Mouse (Mus musculus) right cerebral cortex, postnatal 36 days (tissue): Measurements from ENCODE around the gene Adgrg3.
"Not testable (repeated sequence)": the region's sequence is repeated elsewhere in the genome, so short reads cannot be mapped to it uniquely, and the experiment has no call there.

Source experiments
- DNase-seq, 2 experiments: peaks; one replicate each; pipeline ENCODE4 v3.0.0; 2022; ENCODE audit warnings: low spot score in 2 of 2, mixed read lengths in 1 of 2

The Adgrg3 gene

DNA sequence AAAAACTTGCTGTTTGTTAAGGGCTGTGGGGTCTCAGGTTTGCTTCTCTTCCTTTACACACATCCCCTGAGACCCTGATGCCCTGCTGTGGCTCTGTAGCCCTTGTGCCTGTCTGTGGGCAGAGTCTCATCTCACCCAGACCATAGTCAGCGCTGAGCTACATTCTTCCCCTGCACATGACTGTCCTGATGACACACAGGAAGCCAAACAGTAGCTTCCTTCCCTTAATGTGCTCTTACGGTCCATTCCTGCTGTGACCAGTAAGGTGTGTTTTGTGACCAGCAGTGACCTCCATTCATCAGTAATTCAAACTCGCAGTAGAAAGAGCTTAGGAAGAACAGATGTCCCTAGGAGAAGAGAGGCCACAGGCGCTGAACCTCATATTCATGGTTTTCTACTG, 6.9 kb downstream of the Adgrg3 start:
- DNase-seq: no peak

DNA sequence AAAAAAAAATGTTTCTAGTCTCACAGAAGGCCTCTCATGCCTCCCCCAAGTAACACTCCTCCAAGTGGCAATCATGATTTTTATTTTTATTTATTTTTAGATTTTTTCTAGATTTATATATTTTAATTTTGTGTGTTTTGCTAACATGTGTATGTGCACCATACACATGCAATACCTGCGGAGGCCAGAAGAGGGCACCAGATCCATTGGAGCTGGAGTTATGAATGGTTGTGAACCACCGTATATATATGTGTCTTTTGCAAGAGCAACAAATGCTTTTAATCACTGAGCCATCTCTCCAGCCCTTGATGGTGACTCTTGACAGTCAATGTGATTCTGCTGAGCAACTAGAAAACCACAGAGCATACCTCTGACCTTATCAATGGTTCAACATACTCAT, 7.9 kb downstream of the Adgrg3 start:
- no peak for DNase-seq

DNA sequence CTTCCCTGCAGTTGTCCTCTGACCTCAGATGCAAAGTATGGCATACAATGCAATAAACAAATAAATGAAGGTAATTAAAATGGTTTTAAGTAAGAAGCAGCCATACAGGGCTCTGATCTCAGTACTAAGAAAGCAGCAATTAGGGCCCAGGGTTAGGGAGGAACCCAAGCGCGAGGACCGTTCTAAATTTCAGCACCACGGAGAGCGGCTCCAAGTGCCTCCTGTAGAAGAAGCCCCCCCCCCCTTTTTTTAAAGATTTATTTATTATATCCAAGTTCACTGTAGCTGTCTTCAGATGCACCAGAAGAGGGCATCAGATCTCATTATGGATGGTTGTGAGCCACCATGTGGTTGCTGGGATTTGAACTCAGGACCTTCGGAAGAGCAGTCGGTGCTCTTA, 10.9 kb downstream of the Adgrg3 start:
- not testable (repeated sequence) for DNase-seq

DNA sequence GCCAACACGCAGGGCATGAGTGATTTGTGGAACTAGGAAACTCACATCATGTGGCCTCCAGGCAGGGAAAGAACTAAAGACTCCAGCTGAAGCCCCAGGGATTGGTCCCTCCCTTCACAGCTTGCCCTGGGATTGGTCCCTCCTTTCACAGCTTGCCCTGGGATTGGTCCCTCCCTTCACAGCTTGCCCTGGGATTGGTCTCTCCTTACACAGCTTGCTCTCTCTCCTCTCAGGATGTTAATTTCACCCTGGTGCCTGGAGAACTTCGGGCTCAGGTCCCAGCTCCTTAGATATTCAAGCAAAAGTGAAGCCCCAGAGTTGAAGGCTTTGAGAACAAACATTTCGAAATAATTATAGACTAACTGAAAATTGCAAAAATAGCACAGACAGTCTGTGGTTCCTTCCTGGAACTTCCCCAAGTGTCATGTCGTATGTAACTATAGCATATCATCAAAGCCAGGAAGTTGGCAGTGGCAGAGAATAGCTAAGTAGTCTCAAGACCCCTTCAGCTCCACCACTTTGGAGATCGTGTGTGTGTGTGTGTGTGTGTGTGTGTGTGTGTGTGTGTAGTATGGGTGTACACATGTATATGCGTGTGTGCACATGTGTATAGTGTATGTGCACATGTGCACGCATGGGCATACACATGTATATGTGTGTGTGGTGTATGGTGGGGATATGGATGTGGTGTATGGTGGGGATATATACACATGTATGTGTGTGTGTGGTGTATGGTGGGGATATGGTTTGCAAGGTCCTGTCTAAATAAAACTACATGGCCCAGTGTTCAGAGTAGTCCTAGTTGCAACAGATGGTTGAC, 19.8 kb downstream of the Adgrg3 start:
- DNase-seq: peak; percentile 13 to 43

DNA sequence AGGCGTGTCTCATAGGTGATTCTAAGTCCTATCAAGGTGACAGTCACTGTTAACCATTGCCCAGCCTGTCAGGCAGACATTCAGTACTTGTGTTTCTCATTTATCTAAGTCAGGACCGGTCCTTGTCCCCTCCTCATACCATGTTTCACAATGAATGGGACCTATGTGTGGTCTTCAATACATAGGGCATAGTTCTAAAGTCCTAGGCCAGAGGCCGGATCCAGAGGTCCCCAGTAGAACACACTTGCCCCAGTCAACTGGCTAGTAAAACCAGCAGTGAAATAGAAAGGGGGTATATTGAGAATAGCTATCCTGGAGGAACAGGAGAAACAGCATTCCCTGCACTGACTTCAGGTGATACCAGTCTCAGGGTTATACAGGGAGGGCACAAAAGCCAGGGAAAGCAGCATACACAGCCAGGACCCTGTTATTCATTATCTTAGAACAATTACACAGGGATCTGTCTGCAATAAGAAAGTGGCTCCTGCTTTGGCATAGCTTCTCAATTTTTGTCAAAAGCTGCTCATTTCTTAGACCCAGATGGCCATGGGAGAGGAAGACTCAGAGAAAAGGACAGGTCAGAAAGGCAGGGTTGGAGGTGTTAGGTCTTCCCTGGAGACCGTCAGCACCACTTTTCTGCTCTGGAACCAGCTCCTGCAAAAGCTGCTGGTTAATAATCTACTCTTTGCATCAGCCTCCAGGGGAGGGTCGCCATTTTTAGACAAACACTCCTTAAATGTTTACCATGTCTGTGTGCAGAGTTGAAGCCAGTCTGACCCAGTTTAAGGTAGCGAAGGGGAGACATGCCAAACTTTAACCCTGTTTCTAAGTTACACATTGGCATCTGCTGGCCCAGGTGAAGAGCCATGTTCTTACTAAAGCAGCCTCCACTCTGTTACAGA, 24.6 kb downstream of the Adgrg3 start:
- DNase-seq: no peak

DNA sequence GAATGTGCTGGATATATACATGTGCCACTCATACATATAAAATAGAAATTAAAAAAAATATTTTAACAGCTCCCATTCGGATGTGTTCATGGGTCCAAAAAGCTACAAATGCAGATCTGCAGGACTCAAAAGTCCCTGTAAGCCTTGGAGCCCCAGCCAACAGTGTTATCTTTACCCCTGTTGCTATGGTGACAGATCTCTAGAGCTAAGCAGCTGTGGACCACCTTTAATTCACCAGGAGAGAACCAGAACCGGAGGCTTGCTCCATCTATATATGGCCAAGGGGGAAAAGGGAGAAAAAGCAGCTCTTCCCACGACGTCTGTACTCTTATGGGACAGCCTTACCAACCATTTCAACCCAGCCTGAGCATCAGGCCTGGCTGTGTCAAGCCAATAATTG, 27.3 kb downstream of the Adgrg3 start:
- no peak for DNase-seq

DNA sequence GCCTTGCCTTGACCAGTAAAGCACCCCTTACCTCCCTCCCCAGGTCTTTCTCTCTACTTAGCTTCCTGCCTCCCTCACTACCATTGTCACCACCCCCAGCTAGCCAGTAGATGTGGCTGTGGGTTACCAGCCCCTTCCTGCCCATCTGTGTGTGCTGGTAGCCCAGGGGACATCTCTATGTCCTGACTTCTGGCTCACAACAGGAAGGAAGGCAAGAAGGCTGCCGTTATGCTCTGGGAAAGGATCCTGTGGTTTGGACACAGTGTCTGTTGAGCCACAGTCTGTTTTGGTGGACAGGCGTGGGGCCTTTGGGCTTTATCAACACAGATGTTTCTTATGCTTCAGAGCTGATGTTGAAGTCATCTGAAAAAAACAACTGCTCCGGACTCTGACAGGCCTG, 29.5 kb downstream of the Adgrg3 start:
- DNase-seq: no peak

DNA sequence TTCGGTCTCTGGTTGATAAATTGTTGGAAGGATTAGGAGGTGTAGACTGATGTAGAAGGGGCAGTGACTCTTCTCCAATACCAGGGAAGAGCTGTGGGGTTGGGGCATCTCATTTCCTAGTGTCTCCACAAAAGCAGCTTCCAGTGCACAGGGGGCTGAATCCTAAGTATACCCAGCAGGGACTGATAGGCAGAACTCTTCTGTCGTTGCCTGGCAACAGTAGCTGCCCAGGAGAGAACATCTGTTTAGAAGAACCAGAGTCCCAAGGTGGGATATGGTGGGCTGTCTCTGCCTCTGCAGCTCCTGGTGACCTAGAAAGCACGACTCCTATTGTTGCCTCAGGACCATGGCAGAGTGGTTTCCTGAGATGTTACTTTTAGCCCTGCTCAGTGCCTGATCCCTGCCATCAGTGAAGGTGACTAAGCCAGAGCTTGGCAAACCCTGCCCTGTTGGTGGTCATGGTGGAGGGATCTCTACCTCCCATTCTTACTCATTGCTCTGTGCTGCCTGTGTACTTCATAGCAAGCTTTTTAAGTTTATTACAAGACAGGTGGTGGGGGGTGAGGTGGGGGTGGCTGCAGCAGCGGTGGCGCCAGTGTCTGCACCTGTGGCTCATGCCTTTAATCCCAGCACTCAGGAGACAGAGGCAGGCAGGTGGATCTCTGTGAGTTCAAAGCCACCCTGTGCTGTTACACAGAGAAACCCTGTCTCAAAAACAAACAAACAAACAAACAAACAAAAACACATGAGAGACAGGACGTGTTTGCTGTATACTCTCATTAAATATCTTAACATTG, 30.6 kb downstream of the Adgrg3 start:
- DNase-seq: no peak

DNA sequence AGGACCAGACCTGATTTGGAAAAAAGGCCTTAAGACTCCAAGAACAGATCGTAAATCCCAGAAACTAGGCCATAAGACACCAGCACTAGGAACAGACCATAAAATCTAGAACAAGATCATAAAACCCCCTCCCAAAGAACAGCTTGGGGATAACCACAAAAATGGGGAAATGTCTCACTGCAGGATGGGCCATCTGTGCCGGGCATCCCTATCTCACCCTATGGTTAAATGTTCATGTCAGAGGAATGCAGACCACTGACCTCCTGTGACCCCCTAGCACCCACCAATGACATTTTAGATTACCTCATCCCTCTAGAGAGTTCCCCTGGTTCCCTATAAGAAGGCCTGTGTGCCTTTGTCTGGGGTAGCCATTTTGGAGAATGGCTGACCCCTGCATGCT, 32.1 kb downstream of the Adgrg3 start:
- no peak for DNase-seq

DNA sequence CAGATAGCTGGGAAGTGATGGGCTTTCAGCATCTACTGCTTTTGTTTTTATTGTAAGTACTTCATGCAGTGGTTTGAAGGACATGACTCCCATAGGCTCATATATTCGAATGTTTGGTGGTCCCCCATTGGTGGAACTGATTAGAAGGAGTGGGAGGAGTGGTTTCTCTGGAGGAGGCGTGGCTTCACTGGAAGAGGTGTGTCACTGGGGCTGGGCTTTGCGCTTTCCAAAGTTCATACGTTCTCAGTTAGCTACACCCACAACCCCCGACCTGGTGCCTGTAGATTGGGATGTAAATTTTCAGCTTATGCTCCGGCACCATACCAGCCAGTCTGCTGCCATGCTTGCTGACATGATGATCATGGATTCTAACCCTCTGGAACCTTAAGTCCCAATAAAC, 36.9 kb downstream of the Adgrg3 start:
- DNase-seq: no peak

DNA sequence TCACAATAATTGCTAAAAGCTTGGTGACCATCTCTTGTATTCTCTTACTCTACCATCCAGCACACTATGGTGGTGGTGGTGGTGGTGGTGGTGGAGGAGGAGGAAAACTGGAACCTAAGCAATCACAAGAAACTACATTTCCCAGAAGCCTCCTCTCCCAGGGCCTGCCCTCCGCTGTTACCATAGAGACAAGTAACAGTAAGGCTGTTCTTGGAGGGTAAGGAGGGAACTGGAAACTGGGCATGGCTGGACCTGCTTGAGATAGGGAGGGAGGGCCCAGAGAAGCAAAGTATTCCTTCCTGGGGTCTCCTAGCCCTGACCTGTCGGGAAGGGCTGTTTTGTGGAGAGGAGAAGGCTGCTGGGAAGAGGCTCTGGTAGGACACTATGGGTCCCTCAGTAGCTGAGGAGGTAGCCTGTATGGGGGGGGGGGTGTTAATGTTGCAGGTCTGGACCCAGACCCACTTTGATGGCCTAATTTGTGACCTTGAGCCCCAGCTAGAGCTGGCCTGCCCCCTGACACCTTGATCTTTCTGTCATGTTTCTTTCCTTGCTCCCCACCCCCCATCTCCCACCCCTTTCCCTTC, 37.5 kb downstream of the Adgrg3 start, which contains the start of gene Drc7:
Drc7 (plus strand) TSS at position 177 of the 584 bp plus-strand sequence.
- DNase-seq: no peak

DNA sequence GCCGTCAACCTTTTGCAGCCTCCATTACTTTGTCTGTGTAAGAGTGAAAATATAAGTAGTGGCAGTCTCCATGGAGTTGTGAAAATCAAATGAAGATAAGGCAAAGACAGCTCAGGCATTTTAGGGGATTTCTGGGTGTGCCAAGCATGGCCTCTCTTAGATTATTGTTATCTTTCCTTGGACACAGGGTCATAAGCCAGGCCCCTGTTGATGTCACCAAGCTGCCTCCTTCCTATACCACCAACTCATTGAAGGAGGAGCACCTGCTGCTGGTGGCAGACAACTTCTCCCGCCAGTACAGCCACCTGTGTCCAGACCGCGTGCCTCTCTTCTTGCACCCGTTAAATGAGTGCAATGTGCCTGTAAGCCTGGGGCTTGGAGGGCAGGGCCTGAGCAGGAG, 38.9 kb downstream of the Adgrg3 start:
- no peak for DNase-seq

DNA sequence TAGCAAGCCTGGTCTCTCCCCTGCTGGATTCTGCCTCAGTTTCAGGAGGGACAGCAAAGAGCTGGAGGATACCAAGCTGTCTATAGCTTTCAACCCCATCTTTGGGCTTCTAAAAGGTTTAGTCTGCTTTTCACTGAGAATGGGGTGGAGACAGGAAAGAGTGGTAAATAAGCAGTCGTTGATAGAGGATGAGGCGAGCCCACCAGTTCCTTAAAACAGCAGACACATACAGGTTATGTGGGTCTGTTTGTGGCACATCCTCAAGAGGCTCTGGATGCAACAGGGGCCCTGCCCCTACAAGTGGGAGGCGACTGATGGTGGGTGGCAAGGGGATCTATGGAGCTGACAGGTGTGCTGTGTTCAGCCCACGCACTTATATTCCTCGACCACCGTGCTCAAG, 41.2 kb downstream of the Adgrg3 start:
- DNase-seq: no peak

DNA sequence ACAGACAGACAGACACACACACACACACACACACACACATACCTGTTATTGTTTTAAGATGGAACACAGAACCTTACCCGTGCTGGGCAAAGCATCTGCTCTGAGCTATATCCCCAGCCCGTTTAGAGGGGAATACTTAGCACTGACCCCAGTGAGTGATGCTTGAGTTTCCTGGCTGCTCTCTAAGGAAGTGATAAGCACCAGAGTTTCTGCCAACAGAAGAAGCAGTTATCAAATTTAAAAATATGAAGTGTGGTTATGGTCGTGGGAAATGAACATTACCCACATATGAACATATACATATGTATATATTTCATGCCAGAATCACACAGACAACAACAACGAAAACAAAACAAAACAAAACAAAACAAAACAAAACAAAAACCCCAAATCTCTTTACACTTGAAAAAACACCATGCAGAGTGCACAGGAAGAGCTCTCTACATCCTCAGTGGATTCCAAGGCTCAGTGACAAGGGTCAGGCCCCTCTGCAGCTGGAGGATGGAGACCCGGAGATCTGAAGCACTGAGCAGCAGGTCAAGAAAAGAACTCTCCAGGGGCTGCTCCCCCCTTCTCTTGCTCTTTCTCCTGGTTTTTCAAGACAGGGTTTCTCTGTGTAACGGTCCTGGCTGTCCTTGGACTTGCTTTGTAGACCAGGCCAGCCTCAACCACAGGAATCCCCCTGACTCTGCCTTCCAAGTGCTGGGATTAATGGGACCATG, 42.5 kb downstream of the Adgrg3 start:
- DNase-seq: no peak

DNA sequence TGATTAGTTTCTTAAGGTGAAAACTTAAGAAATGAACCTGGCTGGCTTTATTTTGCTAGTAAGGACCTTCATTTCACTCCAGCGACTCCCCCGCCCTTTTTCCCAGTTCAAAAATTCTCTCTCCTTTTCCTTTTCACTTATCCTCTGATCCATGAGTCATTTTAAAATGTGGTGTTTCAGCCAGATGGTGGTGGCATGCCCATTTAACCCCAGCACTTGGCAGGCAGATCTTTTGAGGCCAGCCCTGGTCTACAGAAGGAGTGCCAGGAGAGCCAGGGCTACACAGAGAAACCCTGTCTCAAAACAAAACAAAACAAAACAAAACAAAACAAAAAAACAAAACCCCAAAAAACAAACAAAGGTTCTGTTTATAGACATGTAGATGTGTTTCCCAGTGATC, 47.0 kb downstream of the Adgrg3 start:
- no peak for DNase-seq

DNA sequence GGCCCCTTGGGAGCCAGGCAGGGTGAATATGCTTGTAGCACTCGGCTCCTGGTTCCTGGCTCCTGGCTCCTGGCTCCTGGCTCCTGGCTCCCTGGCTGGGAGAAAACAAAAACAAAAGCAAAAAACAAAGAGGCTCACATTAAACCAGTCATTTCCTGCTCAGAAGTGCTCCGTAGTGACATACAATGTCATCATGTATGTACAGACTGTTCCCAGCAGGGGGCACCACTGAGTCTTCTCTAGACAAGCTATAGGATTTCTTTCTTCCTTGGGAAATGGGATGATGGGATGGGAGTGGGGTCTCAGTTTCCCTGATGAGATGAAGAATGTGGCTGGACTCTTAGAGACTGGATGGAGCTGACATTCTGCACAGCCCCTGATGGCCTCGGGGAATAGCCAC, 50.1 kb downstream of the Adgrg3 start:
- no peak for DNase-seq

DNA sequence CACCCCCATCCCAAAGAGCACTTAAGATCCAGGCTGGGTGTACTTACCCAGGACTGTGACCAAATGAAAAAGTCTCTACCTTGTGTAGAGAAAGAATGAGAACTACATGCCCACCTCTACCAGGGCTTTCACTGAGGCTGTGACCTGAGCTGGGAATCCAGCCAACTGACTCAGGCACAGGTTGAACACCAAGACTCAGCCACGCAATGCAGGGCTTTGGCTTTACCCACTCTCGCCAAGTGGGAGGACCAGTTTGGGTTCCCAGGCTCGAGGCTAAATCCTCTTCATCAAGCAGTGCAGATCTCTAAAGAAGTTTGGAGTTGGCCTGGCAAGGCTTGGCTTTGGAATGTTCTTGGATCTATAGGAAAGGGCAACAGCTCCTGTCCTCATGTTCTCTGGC, 58.0 kb downstream of the Adgrg3 start:
- DNase-seq: no peak

DNA sequence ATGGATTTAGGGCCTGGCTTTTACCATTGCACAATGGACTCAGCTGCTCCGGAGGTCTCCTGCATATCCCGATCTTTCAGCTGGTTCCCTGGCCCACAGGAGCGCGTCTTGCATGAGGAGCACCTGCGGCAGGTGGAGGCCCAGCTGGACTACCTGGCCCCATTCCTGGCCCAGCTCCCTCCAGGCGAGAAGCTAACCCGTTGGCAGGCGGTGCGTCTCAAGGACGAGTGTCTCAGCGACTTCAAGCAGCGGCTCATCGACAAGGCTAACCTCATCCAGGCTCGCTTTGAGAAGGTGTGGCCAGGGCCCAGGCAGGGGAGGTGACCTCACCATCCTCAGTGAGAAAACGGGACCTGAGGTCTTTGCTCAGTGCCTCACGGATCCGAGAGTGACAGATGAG, 58.7 kb downstream of the Adgrg3 start:
- DNase-seq: no peak

DNA sequence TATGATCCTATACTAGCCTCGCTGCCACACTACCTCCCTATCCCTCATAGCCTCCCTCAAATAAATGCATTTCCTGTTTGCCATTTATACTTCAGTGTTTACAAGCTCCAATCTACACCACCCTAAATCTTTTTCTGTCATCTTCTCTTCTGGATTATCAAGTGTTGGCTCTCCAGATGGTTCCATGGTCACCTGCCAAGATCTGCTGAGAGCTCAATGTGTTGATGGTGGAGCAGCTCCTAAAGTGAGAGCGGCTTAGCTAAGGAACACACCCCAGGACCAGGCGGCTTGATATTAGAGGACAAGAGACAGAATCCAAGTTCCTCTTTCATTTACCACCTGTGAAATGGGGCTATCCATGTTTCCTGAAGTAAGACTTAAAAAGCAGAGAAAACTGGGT, 60.6 kb downstream of the Adgrg3 start:
- no peak for DNase-seq

DNA sequence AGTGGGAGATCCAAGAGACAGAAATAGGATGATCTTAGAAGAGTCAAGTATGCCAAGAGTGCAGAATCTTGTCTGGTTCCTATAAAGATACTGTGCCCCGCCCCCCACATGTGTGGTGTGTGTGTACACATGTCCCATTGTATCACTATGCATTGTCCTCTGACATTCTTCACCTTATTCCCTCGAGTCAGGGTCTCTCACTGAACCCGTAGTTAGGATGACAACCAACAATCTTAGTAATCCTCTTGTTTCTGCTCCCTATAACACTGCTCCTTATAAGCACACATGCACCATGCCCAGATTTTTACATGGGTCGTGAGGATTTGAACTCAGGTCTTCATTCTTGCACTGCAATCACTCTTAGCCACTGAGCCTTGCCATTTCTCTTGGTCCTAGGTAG, 61.8 kb downstream of the Adgrg3 start:
- no peak for DNase-seq
